8 mouse cellular contexts compared by ENCODE assay signal in genomic region chr2:152226248-152227050, GRCm38 (mm10). TPM values are rescaled to one million over a fixed set of nuclear protein-coding genes. Genes with fewer than 3 reads are reported as not detected.
DNase-seq lines count a peak whose midpoint lies in the region; ATAC-seq and TF ChIP-seq lines count a peak whose summit lies in the region.

TSS of gene Csnk2a1 (plus strand) at chr2:152226839.

- peaks cover 28% of the 10 kb centered on the region for H3K4me1 ChIP-seq in forebrain, embryonic 10.5 days
- H3K4me1 ChIP-seq in heart, embryonic 15.5 days (replicated peaks): peaks cover 20% of the 10 kb centered on the region
- H3K4me1 ChIP-seq in liver, embryonic 14.5 days (replicated peaks; ENCODE audit: control insufficient read depth in 2 of 2, insufficient read depth in 2 of 2, low read length in 1 of 2): peaks cover 11 to 21% of the 10 kb centered on the region in 2 experiments
- peaks cover 5% of the 10 kb centered on the region; the same call in 1 of the 2 replicates for H3K4me1 ChIP-seq in neural tube, embryonic 11.5 days (ENCODE audit: control insufficient read depth, insufficient read depth, low read length)
- H3K4me1 ChIP-seq in stomach, postnatal 0 days (replicated peaks; ENCODE audit: control insufficient read depth, insufficient read depth): no peaks in the 10 kb centered on the region

- WGBS in forebrain, embryonic 10.5 days: under 1% methylated on average over 58 of the region's 58 CpGs
- WGBS in heart, embryonic 15.5 days: under 1% methylated on average over 58 of the region's 58 CpGs
- under 1% methylated on average over 51 of the region's 58 CpGs for WGBS in liver, embryonic 14.5 days (ENCODE audit: insufficient replicate concordance)
- WGBS in neural tube, embryonic 11.5 days: under 1% methylated on average over 53 of the region's 58 CpGs
- WGBS in stomach, postnatal 0 days: 1% methylated on average over 50 of the region's 58 CpGs

- H3K27me3 ChIP-seq in forebrain, embryonic 10.5 days (ENCODE audit: poor library complexity, severe bottlenecking): no peaks in the 10 kb centered on the region
- no peaks in the 10 kb centered on the region for H3K27me3 ChIP-seq in heart, embryonic 15.5 days
- no peaks in the 10 kb centered on the region for H3K27me3 ChIP-seq in liver, embryonic 14.5 days (ENCODE audit: control insufficient read depth, insufficient read depth, low read length)
- H3K27me3 ChIP-seq in neural tube, embryonic 11.5 days (ENCODE audit: control insufficient read depth, insufficient read depth, low read length): no peaks in the 10 kb centered on the region
- H3K27me3 ChIP-seq in stomach, postnatal 0 days (ENCODE audit: control insufficient read depth, insufficient read depth, low read length): no peaks in the 10 kb centered on the region

- TF ChIP-seq EP300 in liver, embryonic 14.5 days (IDR thresholded peaks at IDR 0.05; ENCODE audit: low read depth): peak; percentile 13; the same call in 1 of the 2 replicates
- peak; percentile 86 for TF ChIP-seq EP300 in stomach, postnatal 0 days (optimal IDR thresholded peaks at IDR 0.05)

- no peak for TF ChIP-seq CTCF in liver, embryonic 14.5 days (IDR thresholded peaks at IDR 0.05; ENCODE audit: low read depth)
- 0 out of 2 replicates have a peak, but pooled peaks have one; percentile 9 for TF ChIP-seq CTCF in stomach, postnatal 0 days (IDR thresholded peaks at IDR 0.05; ENCODE audit: low read depth)

- H3K36me3 ChIP-seq in forebrain, embryonic 10.5 days (replicated peaks): peaks cover 28% of the 10 kb centered on the region
- peaks cover 4% of the 10 kb centered on the region; the same call in 1 of the 2 replicates for H3K36me3 ChIP-seq in heart, embryonic 15.5 days
- H3K36me3 ChIP-seq in liver, embryonic 14.5 days (replicated peaks; ENCODE audit: control insufficient read depth, insufficient read depth, low read depth): no peaks in the 10 kb centered on the region
- H3K36me3 ChIP-seq in neural tube, embryonic 11.5 days (ENCODE audit: control insufficient read depth, insufficient read depth, low read length): no peaks in the 10 kb centered on the region
- H3K36me3 ChIP-seq in stomach, postnatal 0 days (ENCODE audit: control insufficient read depth, insufficient read depth, low read length): no peaks in the 10 kb centered on the region

- peak within 1 kb of the TSS; percentile 69 for H3K4me2 ChIP-seq in heart, embryonic 15.5 days
- H3K4me2 ChIP-seq in liver, embryonic 14.5 days (ENCODE audit: low read depth): peak within 1 kb of the TSS; percentile 79
- peak within 1 kb of the TSS; percentile 58 for H3K4me2 ChIP-seq in neural tube, embryonic 11.5 days (ENCODE audit: low read depth)
- H3K4me2 ChIP-seq in stomach, postnatal 0 days (replicated peaks; ENCODE audit: low read depth): peak within 1 kb of the TSS; percentile 75

- H3K9me3 ChIP-seq in forebrain, embryonic 10.5 days: no peaks in the 10 kb centered on the region
- no peaks in the 10 kb centered on the region for H3K9me3 ChIP-seq in heart, embryonic 15.5 days (replicated peaks)
- no peaks in the 10 kb centered on the region for H3K9me3 ChIP-seq in liver, embryonic 14.5 days (ENCODE audit: control insufficient read depth, low read length)
- H3K9me3 ChIP-seq in neural tube, embryonic 11.5 days (ENCODE audit: control insufficient read depth, low read length): no peaks in the 10 kb centered on the region
- H3K9me3 ChIP-seq in stomach, postnatal 0 days (ENCODE audit: control insufficient read depth, low read length): no peaks in the 10 kb centered on the region

- H3K4me3 ChIP-seq in forebrain, embryonic 10.5 days: peak within 1 kb of the TSS; percentile 88
- H3K4me3 ChIP-seq in heart, embryonic 15.5 days: peak within 1 kb of the TSS; percentile 96
- H3K4me3 ChIP-seq in liver, embryonic 14.5 days (ENCODE audit: insufficient read depth in 1 of 2, low read depth in 2 of 2, low read length in 2 of 2): peak within 1 kb of the TSS; percentile 94 to 99
- peak within 1 kb of the TSS; percentile 93 for H3K4me3 ChIP-seq in neural tube, embryonic 11.5 days (ENCODE audit: low read depth, low read length)
- peak within 1 kb of the TSS; percentile 83 for H3K4me3 ChIP-seq in stomach, postnatal 0 days (ENCODE audit: low read depth, low read length)

- peak; percentile 89 for ATAC-seq in CD4-positive, CD25-positive, alpha-beta regulatory T cell, adult 4 months
- ATAC-seq in heart, embryonic 15.5 days (replicated peaks; ENCODE audit: insufficient number of reproducible peaks, insufficient read depth, low FRiP score, low read depth): peak; percentile 95
- peak; percentile 94 for ATAC-seq in liver, embryonic 14.5 days (ENCODE audit: insufficient read depth)
- peak; percentile 94 for ATAC-seq in neural tube, embryonic 11.5 days (ENCODE audit: insufficient read depth, low FRiP score, low TSS enrichment)
- peak; percentile 97 for ATAC-seq in stomach, postnatal 0 days (ENCODE audit: low FRiP score, low TSS enrichment)

- peak within 1 kb of the TSS; percentile 97 for H3K9ac ChIP-seq in heart, embryonic 15.5 days
- H3K9ac ChIP-seq in liver, embryonic 14.5 days (replicated peaks): peak within 1 kb of the TSS; percentile 97
- H3K9ac ChIP-seq in neural tube, embryonic 11.5 days (ENCODE audit: low read length): peak within 1 kb of the TSS; percentile 89
- H3K9ac ChIP-seq in stomach, postnatal 0 days (ENCODE audit: low read length): peak within 1 kb of the TSS; percentile 93

- peak within 1 kb of the TSS; percentile 98 for H3K27ac ChIP-seq in forebrain, embryonic 10.5 days
- H3K27ac ChIP-seq in heart, embryonic 15.5 days: peak within 1 kb of the TSS; percentile 99
- H3K27ac ChIP-seq in liver, embryonic 14.5 days: peak within 1 kb of the TSS; percentile 88
- H3K27ac ChIP-seq in neural tube, embryonic 11.5 days (ENCODE audit: low read depth, low read length): peak within 1 kb of the TSS; percentile 92
- H3K27ac ChIP-seq in stomach, postnatal 0 days (replicated peaks): peak within 1 kb of the TSS; percentile 97

- peak; percentile 82 for DNase-seq in c-Kit-negative CD71-positive TER-119-positive erythroid progenitor cells, embryonic 14.5 days (ENCODE audit: low read depth, low spot score)
- peak; percentile 89 for DNase-seq in forebrain, embryonic 10.5 days (ENCODE audit: extremely low spot score, low spot score)
- peak; percentile 94 to 96 for DNase-seq in kidney, postnatal 25 days
- DNase-seq in liver, embryonic 14.5 days (ENCODE audit: low read depth in 3 of 3, low spot score in 3 of 3): peak; percentile 77 to 81 (median 78)
- DNase-seq in neural tube, embryonic 11.5 days (ENCODE audit: low spot score): peak; percentile 95
- peak; percentile 92 for DNase-seq in stomach, postnatal 0 days (ENCODE audit: low spot score)

RNA-seq across cellular contexts. Expression of gene Csnk2a1, which starts in this region (rescaled TPM):
- 100 to 1,000 TPM in 1 of 2 experiments, 10 to 100 TPM in 1; 65.7 to 107 TPM for polyA plus RNA-seq in CD4-positive, CD25-positive, alpha-beta regulatory T cell, adult 4 months (2017; shearing (Covaris generic))
- polyA plus RNA-seq in forebrain, embryonic 10.5 days (2016; fragmentation: Nextera tagmentation; extraction: Ambion mirVana): 77.6 and 91.0 TPM in 2 replicates
- 57.9 and 74.6 TPM in 2 replicates for polyA plus RNA-seq in heart, embryonic 15.5 days (2015; fragmentation: Nextera tagmentation; extraction: Ambion mirVana)
- 16.3 and 22.7 TPM in 2 replicates for polyA plus RNA-seq in liver, embryonic 14.5 days (2012; rRNA removed)
- 43.2 and 44.8 TPM in 2 replicates for polyA plus RNA-seq in liver, embryonic 14.5 days (2014; fragmentation: Nextera tagmentation; extraction: Ambion mirVana)
- 62.8 and 68.4 TPM in 2 replicates for polyA plus RNA-seq in neural tube, embryonic 11.5 days (2014; fragmentation: Nextera tagmentation; extraction: Ambion mirVana)
- polyA plus RNA-seq in stomach, postnatal 0 days (2015; fragmentation: Nextera tagmentation; extraction: Ambion mirVana): 54.1 and 60.7 TPM in 2 replicates

Comparison
In these comparisons a context has a peak if more than half of its experiments do, and no peak if none do; other contexts are left out.
1. Peak in every context shown above with its lines: DNase-seq, ATAC-seq, H3K4me3 ChIP-seq and H3K27ac ChIP-seq.